Mouse (Mus musculus) embryonic facial prominence, embryonic 11.5 days (tissue): ENCODE results near the gene Smndc1. TPM values are rescaled to one million over a fixed set of nuclear protein-coding genes. Genes with fewer than 3 reads are reported as not detected.

ENCODE experiments used
- polyA plus RNA-seq: library from polyadenylated mRNA; unstranded; fragments of >200 nt; fragmentation: Nextera tagmentation; extraction: Ambion mirVana; gene quantifications from 2 replicates; pipeline ENCODE4 v1.2.1, GENCODE M21; 2014

Gene Smndc1
- polyA plus RNA-seq, 1 experiment from 2014 or later = 57.3 TPM

Other genes starting within 250 kb of the Smndc1 start
- gene Mxi1, start 80.1 kb downstream of the Smndc1 start, polyA plus RNA-seq = 42.8 and 49.0 TPM in 2 replicates
- 2.4 TPM in 1 of 2 replicates, not detected in the other for gene Gm10197, start 18.8 kb downstream of the Smndc1 start, polyA plus RNA-seq
- 4.2 and 5.1 TPM in 2 replicates for gene Dusp5, start 138.5 kb upstream of the Smndc1 start, polyA plus RNA-seq
- 507 and 549 TPM in 2 replicates for gene Nutf2-ps1, start 198.5 kb upstream of the Smndc1 start, polyA plus RNA-seq
- 88.7 and 103 TPM in 2 replicates for gene Smc3, start 209.8 kb upstream of the Smndc1 start, polyA plus RNA-seq